Mouse (Mus musculus): ENCODE results near the gene Snapc2. TPM values are rescaled to one million over a fixed set of nuclear protein-coding genes. Genes with fewer than 3 reads are reported as not detected.

Snapc2 gene
- total RNA-seq, 2 experiments from 2014 or later = 28.9 to 31.1 TPM

- no peak for DNase-seq (ENCODE audit: low spot score in 2 of 2)
These were observed 12.5 kb downstream of the Snapc2 start for GRCm38 (mm10) chr8:4265160-4265914.

- no peak for DNase-seq (ENCODE audit: low spot score in 2 of 2)
These were observed 14.7 kb downstream of the Snapc2 start for GRCm38 (mm10) chr8:4267627-4268026.

DNA sequence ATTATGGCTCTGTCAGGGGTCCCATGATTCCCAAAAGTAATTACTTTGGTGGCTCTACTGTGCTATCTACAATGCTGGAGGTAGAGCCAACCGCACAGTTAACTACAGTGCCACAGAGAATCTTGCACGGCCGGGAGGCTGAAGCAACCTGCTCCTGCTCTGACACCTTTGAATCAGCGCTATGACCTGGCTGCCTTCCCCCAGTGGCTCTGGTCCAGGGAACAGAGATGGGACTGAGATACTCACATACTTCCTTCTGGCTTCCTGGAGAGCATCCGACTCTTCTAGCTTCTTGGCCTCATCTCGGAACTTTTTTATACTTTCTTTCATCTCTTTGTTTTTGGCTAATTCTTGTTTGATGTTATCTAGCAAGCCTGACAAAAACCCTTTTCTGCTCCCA is 16.7 kb downstream of the Snapc2 start:
- DNase-seq (ENCODE audit: low spot score in 2 of 2) = no peak

DNA sequence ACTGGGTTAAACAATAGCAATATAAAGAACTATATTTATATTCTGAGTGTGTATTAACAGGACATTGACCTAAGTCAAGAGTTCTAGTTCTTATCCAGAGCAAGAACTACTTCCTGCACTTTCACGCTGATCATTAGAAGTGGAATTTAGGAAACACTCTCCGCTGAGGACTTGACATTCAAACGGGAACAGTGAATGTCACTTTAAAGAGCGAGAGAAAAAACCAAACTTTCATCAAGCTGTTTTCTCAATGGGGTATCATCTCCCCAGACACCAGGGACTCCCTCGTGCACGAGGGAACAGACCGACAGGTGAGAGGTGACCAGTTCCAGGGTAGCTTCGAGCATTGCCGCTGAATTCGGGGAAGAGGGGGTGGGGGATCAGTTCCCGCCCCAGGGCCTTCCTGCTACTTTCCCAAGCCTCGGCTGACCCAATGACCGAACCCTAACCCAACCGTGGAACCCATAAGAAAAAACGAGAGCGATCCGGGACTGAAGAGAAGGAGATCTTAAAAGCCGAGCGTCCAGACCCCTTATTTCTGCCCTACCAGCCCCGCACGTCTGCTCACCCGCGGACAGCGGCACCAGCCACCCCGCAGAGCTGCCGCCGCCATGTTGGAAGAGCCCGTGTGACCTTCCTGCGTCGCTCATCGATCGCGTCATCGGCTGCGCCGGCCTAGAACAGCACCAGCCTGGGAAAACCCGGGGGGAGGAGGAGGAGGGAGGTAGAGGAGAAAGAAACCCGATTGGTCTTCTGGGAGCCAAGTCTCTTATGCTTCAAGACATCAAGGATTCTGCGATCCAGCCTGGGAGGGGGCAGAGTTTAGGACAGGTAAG is 22.6 kb downstream of the Snapc2 start, which contains the start of gene Timm44:
TSS of gene Timm44 (minus strand) at position 639 of the 836 bp plus-strand sequence.
- DNase-seq (ENCODE audit: low spot score in 2 of 2) = peak; percentile 93 to 97

- no peak for DNase-seq (ENCODE audit: low spot score in 2 of 2)
These were observed 23.2 kb downstream of the Snapc2 start for GRCm38 (mm10) chr8:4276111-4276465.

GRCm38 (mm10) chr8:4292738-4293137 is 39.9 kb downstream of the Snapc2 start:
- no peak for DNase-seq (ENCODE audit: low spot score in 2 of 2)

GRCm38 (mm10) chr8:4297822-4298221 is 44.9 kb downstream of the Snapc2 start:
- DNase-seq (ENCODE audit: low spot score in 2 of 2) = no peak

GRCm38 (mm10) chr8:4304124-4304547 is 51.3 kb downstream of the Snapc2 start:
- peak in 1 of 2 experiments; percentile 45 for DNase-seq (ENCODE audit: low spot score in 2 of 2)

Other genes starting within 250 kb of the Snapc2 start
- gene Cd209f, start 147.2 kb upstream of the Snapc2 start, total RNA-seq (2021) = under 1 TPM; 0.37 to 0.43 TPM
- gene Cd209g, start 119.0 kb upstream of the Snapc2 start, total RNA-seq (2021) = under 1 TPM in 1 of 2 experiments, not detected in 1; 0.22 TPM
- gene Evi5l, start 86.5 kb upstream of the Snapc2 start, total RNA-seq (2021) = 100 to 1,000 TPM in 1 of 2 experiments, 10 to 100 TPM in 1; 93.2 to 102 TPM
- gene Prr36, start 35.6 kb upstream of the Snapc2 start, total RNA-seq (2021) = 10 to 100 TPM; 38.4 to 41.3 TPM
- gene Lrrc8e, start 26.3 kb upstream of the Snapc2 start, total RNA-seq (2021) = not detected
- 100 to 1,000 TPM; 109 to 116 TPM for gene Map2k7, start 14.3 kb upstream of the Snapc2 start, total RNA-seq (2021)
- gene Gm49320, start 14.2 kb upstream of the Snapc2 start, total RNA-seq (2021) = under 1 TPM; 0.46 to 0.62 TPM
- 10 to 100 TPM in 1 of 2 experiments, 1 to 10 TPM in 1; 8.9 to 12.2 TPM for gene Tgfbr3l, start 4.9 kb upstream of the Snapc2 start, total RNA-seq (2021)
- gene Ctxn1, start 6.2 kb downstream of the Snapc2 start, total RNA-seq (2021) = 100 to 1,000 TPM; 524 to 546 TPM
- gene Timm44, start 22.8 kb downstream of the Snapc2 start, total RNA-seq (2021) = 10 to 100 TPM; 59.1 to 61.4 TPM
- 10 to 100 TPM; 17.2 to 20.1 TPM for gene Ccl25, start 72.1 kb downstream of the Snapc2 start, total RNA-seq (2021)
- gene Elavl1, start 72.3 kb downstream of the Snapc2 start, total RNA-seq (2021) = 10 to 100 TPM; 78.8 to 80.6 TPM
- gene Cers4, start 239.9 kb downstream of the Snapc2 start, total RNA-seq (2021) = 10 to 100 TPM; 42.6 to 44.2 TPM

All from layer of hippocampus, adult 18-20 months (tissue).